ENCODE assay signal across 8 mouse cellular contexts in the genomic region with DNA sequence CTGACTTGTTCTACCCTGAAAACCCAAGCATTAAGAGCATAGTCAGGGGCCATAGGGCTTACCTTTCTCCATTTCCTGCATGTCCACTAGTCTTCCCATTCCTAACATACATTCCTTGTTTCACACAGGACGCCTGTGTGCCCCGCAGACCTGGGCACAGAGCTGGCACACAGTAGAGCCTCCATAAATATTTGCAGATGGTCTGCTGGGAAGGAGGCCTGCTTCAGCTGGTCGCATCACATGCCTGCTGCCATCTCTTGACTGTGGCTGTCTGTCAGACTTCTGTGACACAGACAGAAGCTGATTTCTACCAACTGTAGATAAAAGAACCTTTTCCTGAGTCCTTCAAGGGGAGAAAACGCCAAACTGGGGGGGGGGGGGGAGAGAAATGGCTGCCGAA.
A peak's percentile ranks its signal among the peaks of the same experiment; 100 is the strongest.
DNase-seq lines count a peak whose midpoint lies in the region; ATAC-seq lines count a peak whose summit lies in the region.

No protein-coding gene starts in this region.

- peaks cover 8% of the 10 kb centered on the region for H3K27me3 ChIP-seq in kidney, embryonic 15.5 days
- H3K27me3 ChIP-seq in embryonic facial prominence, embryonic 10.5 days (replicated peaks; ENCODE audit: low read depth, poor library complexity, severe bottlenecking) = no peaks in the 10 kb centered on the region
- H3K27me3 ChIP-seq in limb, embryonic 13.5 days = no peaks in the 10 kb centered on the region

- H3K36me3 ChIP-seq in kidney, embryonic 15.5 days = no peaks in the 10 kb centered on the region
- H3K36me3 ChIP-seq in embryonic facial prominence, embryonic 10.5 days (replicated peaks) = no peaks in the 10 kb centered on the region
- H3K36me3 ChIP-seq in limb, embryonic 13.5 days = no peaks in the 10 kb centered on the region

- H3K4me1 ChIP-seq in kidney, embryonic 15.5 days = peaks cover 26% of the 10 kb centered on the region
- peaks cover 48% of the 10 kb centered on the region for H3K4me1 ChIP-seq in embryonic facial prominence, embryonic 10.5 days
- peaks cover 56% of the 10 kb centered on the region for H3K4me1 ChIP-seq in limb, embryonic 13.5 days

- peak overlapping the region; percentile 62 for H3K27ac ChIP-seq in kidney, embryonic 15.5 days
- H3K27ac ChIP-seq in embryonic facial prominence, embryonic 10.5 days (replicated peaks) = peak overlapping the region; percentile 57; the same call in 1 of the 2 replicates
- peak overlapping the region; percentile 84 for H3K27ac ChIP-seq in limb, embryonic 13.5 days

- no peaks in the 10 kb centered on the region for H3K9me3 ChIP-seq in kidney, embryonic 15.5 days (replicated peaks)
- H3K9me3 ChIP-seq in embryonic facial prominence, embryonic 10.5 days = no peaks in the 10 kb centered on the region
- no peaks in the 10 kb centered on the region for H3K9me3 ChIP-seq in limb, embryonic 13.5 days

- no peak for DNase-seq in kidney, adult 9 months
- no peak for DNase-seq in embryonic facial prominence, embryonic 10.5 days (ENCODE audit: low spot score)
- DNase-seq in urinary bladder, postnatal 4 days (ENCODE audit: low spot score in 2 of 2) = no peak
- no peak for DNase-seq in thymus, postnatal 10 days (ENCODE audit: low spot score in 2 of 2)
- no peak for DNase-seq in kidney, postnatal 36 days

- ATAC-seq in kidney, embryonic 15.5 days (replicated peaks; ENCODE audit: low FRiP score) = no peak
- peak; percentile 65; the same call in 1 of the 2 replicates for ATAC-seq in cerebellum, adult (ENCODE audit: insufficient number of reproducible peaks, low FRiP score, low TSS enrichment)
- no peak for ATAC-seq in limb, embryonic 13.5 days (ENCODE audit: low FRiP score, low read depth)

- 73% methylated on average over 4 of the region's 5 CpGs for WGBS in kidney, embryonic 15.5 days
- 49% methylated on average over 5 of the region's 5 CpGs for WGBS in embryonic facial prominence, embryonic 10.5 days
- 41% methylated on average over 5 of the region's 5 CpGs for WGBS in limb, embryonic 13.5 days

- no peak overlapping the region for H3K4me2 ChIP-seq in kidney, embryonic 15.5 days
- H3K4me2 ChIP-seq in limb, embryonic 13.5 days (replicated peaks) = peak overlapping the region; percentile 35

- no peak overlapping the region for H3K9ac ChIP-seq in kidney, embryonic 15.5 days
- 0 out of 2 replicates have a peak overlapping the region, but pooled peaks have one; percentile 43 for H3K9ac ChIP-seq in limb, embryonic 13.5 days

- no peak overlapping the region for H3K4me3 ChIP-seq in kidney, embryonic 15.5 days (replicated peaks)
- no peak overlapping the region for H3K4me3 ChIP-seq in embryonic facial prominence, embryonic 10.5 days
- H3K4me3 ChIP-seq in limb, embryonic 13.5 days = no peak overlapping the region
